Mouse (Mus musculus) cortical plate, adult 2 months (tissue): Measurements from ENCODE around the gene Myo9b.

ENCODE experiments used
- CTCF ChIP-seq: fragments of 200-500 bp; IDR thresholded peaks from 2 replicates; pipeline ENCODE4 v1.5.1; 2011; ENCODE audit warnings: mild to moderate bottlenecking, control low read depth, low read length; ENCODE audit not compliant: insufficient read depth; ENCODE audit errors: extremely low read depth
- POLR2A ChIP-seq: fragments of 200-500 bp; IDR thresholded peaks from 2 replicates; pipeline ENCODE4 v1.6.1; 2011; ENCODE audit warnings: mild to moderate bottlenecking, low read length, control low read depth; ENCODE audit not compliant: insufficient read depth; ENCODE audit errors: extremely low read depth

DNA sequence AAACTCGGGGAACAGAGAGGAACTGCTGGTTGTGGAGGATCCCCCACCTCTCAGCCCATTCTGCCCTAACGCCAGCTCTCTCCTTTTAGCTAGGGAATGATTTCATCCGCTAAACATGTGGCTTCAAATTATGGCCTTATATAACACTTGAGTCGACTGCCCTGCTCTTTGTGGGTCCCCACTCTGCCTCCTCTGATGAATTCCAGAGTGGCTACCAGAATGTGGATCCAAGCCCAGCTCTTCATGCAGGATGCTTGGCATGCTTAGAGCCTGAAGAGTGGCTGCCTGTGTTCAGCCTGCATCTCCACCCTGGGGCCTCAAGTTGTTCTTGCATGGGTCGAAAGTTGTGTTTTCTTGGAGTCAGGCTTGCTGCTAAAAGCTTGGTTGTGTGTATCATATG lies 10.1 kb downstream of the Myo9b start:
- no peak for TF ChIP-seq CTCF
- TF ChIP-seq POLR2A, result no peak
